Mouse (Mus musculus): Measurements from ENCODE around the gene Rere. TPM values are rescaled to one million over a fixed set of nuclear protein-coding genes. Genes with fewer than 3 reads are reported as not detected.
A peak's percentile ranks its signal among the peaks of the same experiment; 100 is the strongest.
"Not testable (repeated sequence)": the region's sequence is repeated elsewhere in the genome, so short reads cannot be mapped to it uniquely, and the experiment has no call there.

The Rere gene
- polyA plus RNA-seq, 1 experiment from 2014 or later: 34.5 TPM

- H3K9me3 ChIP-seq (ENCODE audit: control insufficient read depth, low read length): no peaks in the 10 kb centered on the region
- H3K4me3 ChIP-seq (replicated peaks; ENCODE audit: low read length): no peak overlapping the region
- H3K9ac ChIP-seq (replicated peaks; ENCODE audit: low read depth, low read length): no peak overlapping the region
- H3K36me3 ChIP-seq (ENCODE audit: control insufficient read depth, insufficient read depth): peaks cover 6% of the 10 kb centered on the region; the same call in 1 of the 2 replicates
- H3K4me2 ChIP-seq (ENCODE audit: low read length): no peak overlapping the region
- peak overlapping the region; percentile 35; the same call in 1 of the 2 replicates for H3K27ac ChIP-seq (ENCODE audit: low read length)
- peaks cover 15% of the 10 kb centered on the region for H3K4me1 ChIP-seq (replicated peaks; ENCODE audit: control insufficient read depth, insufficient read depth, low read length)
- H3K27me3 ChIP-seq (replicated peaks; ENCODE audit: control insufficient read depth, insufficient read depth, low read length): no peaks in the 10 kb centered on the region
- no peak for ATAC-seq
- 26% methylated on average over 4 of the region's 5 CpGs for WGBS
Measured at GRCm38 (mm10) chr4:150540392-150541094, 259.1 kb downstream of the Rere start.

- no peak for ATAC-seq
- 81% methylated on average over 7 of the region's 7 CpGs for WGBS
Measured at GRCm38 (mm10) chr4:150544231-150544630, 262.8 kb downstream of the Rere start.

GRCm38 (mm10) chr4:150544652-150545258 is 263.3 kb downstream of the Rere start:
- no peak overlapping the region for H3K4me2 ChIP-seq (ENCODE audit: low read length)
- peak overlapping the region; percentile 8; the same call in 1 of the 2 replicates for H3K27ac ChIP-seq (ENCODE audit: low read length)
- H3K4me1 ChIP-seq (replicated peaks; ENCODE audit: control insufficient read depth, insufficient read depth, low read length): peaks cover 9% of the 10 kb centered on the region
- H3K9ac ChIP-seq (replicated peaks; ENCODE audit: low read depth, low read length): no peak overlapping the region
- H3K4me3 ChIP-seq (replicated peaks; ENCODE audit: low read length): no peak overlapping the region
- ATAC-seq: no peak
- WGBS: 79% methylated on average over 10 of the region's 10 CpGs
- H3K36me3 ChIP-seq (ENCODE audit: control insufficient read depth, insufficient read depth): no peaks in the 10 kb centered on the region; the same call in 1 of the 2 replicates
- H3K27me3 ChIP-seq (replicated peaks; ENCODE audit: control insufficient read depth, insufficient read depth, low read length): no peaks in the 10 kb centered on the region
- H3K9me3 ChIP-seq (ENCODE audit: control insufficient read depth, low read length): no peaks in the 10 kb centered on the region

More at GRCm38 (mm10) chr4:150544231-150544630, 262.8 kb downstream of the Rere start:
- H3K27ac ChIP-seq (ENCODE audit: low read length): no peak overlapping the region; the same call in 1 of the 2 replicates
- H3K4me1 ChIP-seq (replicated peaks; ENCODE audit: control insufficient read depth, insufficient read depth, low read length): peaks cover 9% of the 10 kb centered on the region
- no peaks in the 10 kb centered on the region for H3K9me3 ChIP-seq (ENCODE audit: control insufficient read depth, low read length)
- no peaks in the 10 kb centered on the region; the same call in 1 of the 2 replicates for H3K36me3 ChIP-seq (ENCODE audit: control insufficient read depth, insufficient read depth)
- H3K9ac ChIP-seq (replicated peaks; ENCODE audit: low read depth, low read length): no peak overlapping the region
- no peak overlapping the region for H3K4me2 ChIP-seq (ENCODE audit: low read length)
- no peaks in the 10 kb centered on the region for H3K27me3 ChIP-seq (replicated peaks; ENCODE audit: control insufficient read depth, insufficient read depth, low read length)
- no peak overlapping the region for H3K4me3 ChIP-seq (replicated peaks; ENCODE audit: low read length)

- no peaks in the 10 kb centered on the region for H3K27me3 ChIP-seq (replicated peaks; ENCODE audit: control insufficient read depth, insufficient read depth, low read length)
- H3K36me3 ChIP-seq (ENCODE audit: control insufficient read depth, insufficient read depth): no peaks in the 10 kb centered on the region; the same call in 1 of the 2 replicates
- H3K4me2 ChIP-seq (ENCODE audit: low read length): no peak overlapping the region
- ATAC-seq: no peak
- no peak overlapping the region for H3K4me3 ChIP-seq (replicated peaks; ENCODE audit: low read length)
- no peak overlapping the region for H3K27ac ChIP-seq (ENCODE audit: low read length)
- WGBS: 82% methylated on average over 7 of the region's 7 CpGs
- H3K9me3 ChIP-seq (ENCODE audit: control insufficient read depth, low read length): no peaks in the 10 kb centered on the region
- no peak overlapping the region for H3K9ac ChIP-seq (replicated peaks; ENCODE audit: low read depth, low read length)
- H3K4me1 ChIP-seq (replicated peaks; ENCODE audit: control insufficient read depth, insufficient read depth, low read length): peaks cover 4% of the 10 kb centered on the region
Measured at GRCm38 (mm10) chr4:150545775-150546174, 264.3 kb downstream of the Rere start.

GRCm38 (mm10) chr4:150546296-150546695 is 264.9 kb downstream of the Rere start:
- not testable (repeated sequence) for H3K4me2 ChIP-seq (ENCODE audit: low read length); H3K27me3 ChIP-seq (replicated peaks; ENCODE audit: control insufficient read depth, insufficient read depth, low read length); H3K4me1 ChIP-seq (replicated peaks; ENCODE audit: control insufficient read depth, insufficient read depth, low read length); H3K9me3 ChIP-seq (ENCODE audit: control insufficient read depth, low read length); H3K9ac ChIP-seq (replicated peaks; ENCODE audit: low read depth, low read length); H3K27ac ChIP-seq (ENCODE audit: low read length); ATAC-seq; H3K4me3 ChIP-seq (replicated peaks; ENCODE audit: low read length); H3K36me3 ChIP-seq (ENCODE audit: control insufficient read depth, insufficient read depth)
- WGBS: 92% methylated on average over 4 of the region's 4 CpGs

GRCm38 (mm10) chr4:150549393-150549792 is 267.9 kb downstream of the Rere start:
- ATAC-seq: no peak
- no peaks in the 10 kb centered on the region for H3K9me3 ChIP-seq (ENCODE audit: control insufficient read depth, low read length)
- H3K9ac ChIP-seq (replicated peaks; ENCODE audit: low read depth, low read length): no peak overlapping the region
- no peak overlapping the region for H3K4me3 ChIP-seq (replicated peaks; ENCODE audit: low read length)
- H3K4me1 ChIP-seq (replicated peaks; ENCODE audit: control insufficient read depth, insufficient read depth, low read length): peaks cover 4% of the 10 kb centered on the region
- no peaks in the 10 kb centered on the region; the same call in 1 of the 2 replicates for H3K36me3 ChIP-seq (ENCODE audit: control insufficient read depth, insufficient read depth)
- H3K27ac ChIP-seq (ENCODE audit: low read length): no peak overlapping the region
- H3K27me3 ChIP-seq (replicated peaks; ENCODE audit: control insufficient read depth, insufficient read depth, low read length): no peaks in the 10 kb centered on the region
- WGBS: 94% methylated on average over 9 of the region's 9 CpGs
- H3K4me2 ChIP-seq (ENCODE audit: low read length): no peak overlapping the region

- H3K9ac ChIP-seq (replicated peaks; ENCODE audit: low read depth, low read length): no peak overlapping the region
- ATAC-seq: peak; percentile 59; the same call in 1 of the 2 replicates
- WGBS: 75% methylated on average over 12 of the region's 12 CpGs
- no peak overlapping the region for H3K4me3 ChIP-seq (replicated peaks; ENCODE audit: low read length)
- H3K9me3 ChIP-seq (ENCODE audit: control insufficient read depth, low read length): no peaks in the 10 kb centered on the region
- H3K36me3 ChIP-seq (ENCODE audit: control insufficient read depth, insufficient read depth): no peaks in the 10 kb centered on the region; the same call in 1 of the 2 replicates
- no peak overlapping the region for H3K27ac ChIP-seq (ENCODE audit: low read length)
- no peak overlapping the region for H3K4me2 ChIP-seq (ENCODE audit: low read length)
- peaks cover 4% of the 10 kb centered on the region for H3K4me1 ChIP-seq (replicated peaks; ENCODE audit: control insufficient read depth, insufficient read depth, low read length)
- H3K27me3 ChIP-seq (replicated peaks; ENCODE audit: control insufficient read depth, insufficient read depth, low read length): no peaks in the 10 kb centered on the region
Measured at GRCm38 (mm10) chr4:150549989-150550716, 268.7 kb downstream of the Rere start.

- WGBS: 83% methylated on average over 4 of the region's 4 CpGs
- no peak overlapping the region for H3K4me3 ChIP-seq (replicated peaks; ENCODE audit: low read length)
- H3K27me3 ChIP-seq (replicated peaks; ENCODE audit: control insufficient read depth, insufficient read depth, low read length): no peaks in the 10 kb centered on the region
- no peak overlapping the region for H3K9ac ChIP-seq (replicated peaks; ENCODE audit: low read depth, low read length)
- no peaks in the 10 kb centered on the region; the same call in 1 of the 2 replicates for H3K36me3 ChIP-seq (ENCODE audit: control insufficient read depth, insufficient read depth)
- H3K27ac ChIP-seq (ENCODE audit: low read length): no peak overlapping the region
- peaks cover 11% of the 10 kb centered on the region for H3K4me1 ChIP-seq (replicated peaks; ENCODE audit: control insufficient read depth, insufficient read depth, low read length)
- no peak overlapping the region for H3K4me2 ChIP-seq (ENCODE audit: low read length)
- no peaks in the 10 kb centered on the region for H3K9me3 ChIP-seq (ENCODE audit: control insufficient read depth, low read length)
- no peak for ATAC-seq
Measured at GRCm38 (mm10) chr4:150551390-150551789, 269.9 kb downstream of the Rere start.

All from forebrain, embryonic 16.5 days (tissue).